Mouse (Mus musculus) CH12F3 (cell line): ENCODE data around the gene Stk32c.

Experiments used
- in situ Hi-C: fragments of 300-500 bp; cut with MboI; formaldehyde crosslinking; loops from 2 replicates; pipeline ENCODE4 v1.14.3; 2020; ENCODE audit warnings: low sequenced_read_pairs

Gene Stk32c

DNA sequence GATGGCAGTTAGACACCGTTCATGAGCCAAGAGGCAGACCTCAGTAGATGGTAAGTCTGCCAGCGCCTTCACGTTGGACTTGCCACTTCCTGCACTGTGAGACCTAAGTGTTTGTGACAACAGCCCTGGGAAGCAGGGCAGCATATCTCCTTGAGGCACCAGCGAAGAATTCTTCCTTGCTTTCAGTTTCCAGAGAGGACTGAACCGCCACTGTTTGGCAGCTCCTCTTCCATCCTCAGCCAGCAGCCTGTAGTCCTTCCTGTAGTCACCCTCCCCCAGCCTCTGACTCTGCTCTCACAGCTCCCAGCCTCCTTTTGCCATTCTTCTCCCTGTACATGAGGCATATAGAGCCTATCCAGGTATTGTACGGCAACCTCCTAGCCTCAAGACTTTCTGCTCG is 60.2 kb downstream of the Stk32c start:
- in situ Hi-C loops, result no loop called here

GRCm38 (mm10) chr7:139151116-139151515 is 62.0 kb downstream of the Stk32c start:
- in situ Hi-C loops, result no loop called here

- in situ Hi-C loops, result no loop called here
These were observed 63.7 kb downstream of the Stk32c start for GRCm38 (mm10) chr7:139149373-139149772.

DNA sequence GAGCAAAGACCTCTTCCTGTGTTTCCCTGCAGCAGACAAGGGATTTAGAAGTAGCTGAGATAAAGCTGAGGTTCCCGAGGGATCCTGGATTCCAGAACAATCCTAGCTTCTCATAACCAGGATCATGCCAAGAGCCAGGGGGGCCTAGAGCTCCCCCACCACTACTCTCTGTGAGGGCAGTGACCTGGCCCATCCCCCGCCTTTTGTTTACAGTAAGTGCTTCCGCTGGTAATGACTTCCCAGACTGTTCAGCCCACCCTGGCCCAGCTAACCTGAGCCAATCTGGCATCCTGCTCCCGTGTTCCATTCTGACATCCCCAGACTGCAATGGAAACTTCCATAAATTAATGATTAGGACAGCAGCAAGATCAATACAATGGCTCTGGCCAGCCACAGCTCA is 65.7 kb downstream of the Stk32c start:
- in situ Hi-C loops, result no loop called here

- in situ Hi-C loops, result no loop called here
These were observed 67.2 kb downstream of the Stk32c start for GRCm38 (mm10) chr7:139145891-139146290.

DNA sequence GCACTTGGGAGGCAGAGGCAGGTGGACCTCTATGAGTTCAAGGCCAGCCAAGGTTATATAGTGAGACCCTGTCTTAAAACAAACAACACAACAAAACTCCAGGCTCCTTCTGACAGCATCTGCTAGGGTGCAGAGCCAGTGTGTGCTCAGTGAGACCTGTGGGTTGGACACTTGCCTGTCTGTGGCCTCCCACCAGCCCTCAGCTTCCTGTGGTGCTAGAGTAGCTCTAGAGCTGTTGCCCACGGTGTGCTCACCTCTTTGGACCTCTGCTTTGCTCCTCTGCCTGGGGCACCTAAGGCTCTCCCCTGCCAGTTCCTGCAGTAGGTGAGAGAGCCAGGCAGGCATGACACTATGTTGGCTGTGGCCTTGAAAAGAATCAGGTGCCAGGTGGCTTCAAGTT is 69.3 kb downstream of the Stk32c start:
- in situ Hi-C loops, result no loop called here

- in situ Hi-C loops, result no loop called here
These were observed 73.1 kb downstream of the Stk32c start for GRCm38 (mm10) chr7:139139921-139140461.

DNA sequence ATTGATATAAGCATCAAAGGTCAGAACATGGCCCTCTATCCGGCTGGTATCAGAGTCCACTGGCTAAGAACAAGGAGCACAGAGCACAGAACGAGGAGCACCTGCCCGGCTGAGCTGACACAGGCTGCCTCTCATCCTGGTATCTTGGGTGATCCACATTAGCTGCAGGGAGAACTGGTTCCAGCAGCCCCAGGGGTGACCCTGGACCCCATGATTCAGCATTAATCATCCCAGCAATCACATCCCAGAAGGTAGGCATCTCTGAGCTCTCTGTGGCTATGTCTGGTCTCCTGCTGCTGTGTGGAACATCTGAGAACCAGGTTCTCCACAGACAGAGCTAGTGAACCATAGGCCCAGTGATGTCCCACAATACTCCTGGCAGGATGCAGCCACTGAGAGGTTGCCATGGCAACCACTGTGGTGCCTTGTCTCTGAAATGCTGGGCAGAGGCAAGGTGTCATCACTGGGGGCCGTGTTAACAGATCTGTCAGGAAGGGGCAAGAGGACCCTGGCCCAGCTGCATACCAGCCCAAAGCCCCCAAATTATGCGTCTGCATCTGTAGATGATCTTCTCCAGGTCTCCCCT is 76.1 kb downstream of the Stk32c start:
- in situ Hi-C loops, result no loop called here

DNA sequence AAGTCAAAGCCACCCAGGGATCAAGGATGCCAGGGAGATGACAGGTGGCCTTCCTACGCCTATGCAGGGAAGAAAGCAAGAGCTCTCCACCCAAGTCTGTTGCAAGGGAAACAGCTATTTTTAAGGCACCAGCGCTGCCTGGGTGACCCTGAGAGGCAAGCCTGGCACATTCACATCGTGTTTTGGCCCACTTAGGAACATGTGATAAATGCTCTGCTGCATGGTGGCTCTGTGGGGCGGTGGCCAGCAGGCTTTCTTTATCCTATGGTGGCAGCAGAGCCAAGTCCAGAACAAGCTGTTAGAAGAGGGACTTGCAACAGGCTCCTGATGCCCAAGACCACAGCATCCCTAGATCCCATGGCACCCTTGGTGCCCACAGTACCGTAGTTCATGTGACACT is 77.9 kb downstream of the Stk32c start:
- in situ Hi-C loops, result no loop called here

- in situ Hi-C loops, result no loop called here
These were observed 79.7 kb downstream of the Stk32c start for GRCm38 (mm10) chr7:139133446-139133845.

DNA sequence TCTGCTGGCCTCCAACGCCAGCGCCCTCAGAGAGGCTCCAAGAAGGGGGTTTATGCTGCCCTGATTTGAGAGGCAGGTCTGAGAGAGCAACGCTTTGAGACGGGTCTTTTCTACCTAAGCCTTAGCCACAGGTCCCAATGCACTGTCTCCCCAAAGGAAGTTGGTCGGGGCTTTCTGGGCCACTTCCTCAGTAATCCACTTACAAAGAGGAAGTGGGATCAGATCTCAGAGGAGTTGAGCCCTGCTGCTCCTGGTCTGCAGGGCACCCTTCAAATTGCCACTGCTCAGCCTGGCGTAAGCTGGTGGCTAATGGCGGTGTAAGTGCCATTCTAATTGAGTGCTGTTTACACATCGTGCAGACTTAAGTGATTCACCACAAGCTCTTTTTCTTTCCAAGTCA is 81.6 kb downstream of the Stk32c start:
- in situ Hi-C loops, result no loop called here

- in situ Hi-C loops, result no loop called here
These were observed 82.7 kb downstream of the Stk32c start for GRCm38 (mm10) chr7:139130361-139130760.

DNA sequence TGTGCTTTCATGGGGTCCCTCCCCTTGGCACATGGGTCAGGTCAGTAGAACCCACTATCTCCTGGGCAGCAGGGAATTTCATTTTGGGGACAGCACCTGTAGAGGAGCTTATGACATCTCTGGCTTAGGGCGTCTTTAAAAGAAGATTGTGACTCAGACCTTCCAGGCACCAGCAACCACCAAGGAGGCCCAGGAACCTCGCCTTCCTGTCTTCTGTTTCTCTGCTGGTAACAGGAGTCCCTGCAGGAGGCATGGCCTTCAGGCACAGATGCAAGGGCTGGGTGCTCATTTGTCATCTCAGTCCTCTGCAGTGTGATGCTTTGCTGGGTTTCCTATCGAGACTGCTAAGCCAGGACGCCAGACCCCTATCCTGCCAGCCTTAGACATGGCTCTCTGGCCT is 84.1 kb downstream of the Stk32c start:
- in situ Hi-C loops, result no loop called here

GRCm38 (mm10) chr7:139126549-139126948 is 86.6 kb downstream of the Stk32c start:
- in situ Hi-C loops, result no loop called here

GRCm38 (mm10) chr7:139125881-139126280 is 87.2 kb downstream of the Stk32c start:
- in situ Hi-C loops, result no loop called here

GRCm38 (mm10) chr7:139119775-139120153 is 93.3 kb downstream of the Stk32c start:
- in situ Hi-C loops, result no loop called here

- in situ Hi-C loops, result no loop called here
These were observed 93.8 kb downstream of the Stk32c start for GRCm38 (mm10) chr7:139119152-139119774.

GRCm38 (mm10) chr7:139107908-139108650 is 105.0 kb downstream of the Stk32c start:
- in situ Hi-C loops, result no loop called here

DNA sequence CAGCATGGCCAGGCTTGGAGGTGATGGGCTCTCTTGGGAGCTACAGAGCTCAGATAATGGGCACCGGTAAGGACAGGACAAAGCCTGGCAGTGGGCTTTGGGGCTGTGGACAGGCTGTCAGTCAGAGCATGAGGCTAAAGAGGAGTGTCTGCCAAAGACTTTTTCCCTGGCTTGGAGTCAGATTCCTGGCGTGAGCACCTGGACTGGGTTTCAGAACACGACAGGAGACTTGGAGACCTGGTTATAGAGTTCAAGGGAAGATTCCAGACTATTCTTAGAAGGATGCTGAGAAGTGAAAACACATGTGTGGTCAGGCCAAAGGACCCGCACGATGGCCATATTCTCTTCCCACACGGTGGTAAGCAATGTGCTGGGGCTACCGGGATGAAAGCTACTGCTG is 107.4 kb downstream of the Stk32c start:
- in situ Hi-C loops, result no loop called here

GRCm38 (mm10) chr7:139105076-139105475 is 108.0 kb downstream of the Stk32c start:
- in situ Hi-C loops, result no loop called here

- in situ Hi-C loops, result no loop called here
These were observed 109.1 kb downstream of the Stk32c start for GRCm38 (mm10) chr7:139103960-139104381.

- in situ Hi-C loops, result no loop called here
These were observed 111.3 kb downstream of the Stk32c start for GRCm38 (mm10) chr7:139101826-139102225.
